Mouse (Mus musculus) spleen, adult 2 months (tissue): ENCODE data around the gene Nrip1.

Experiments used
- CTCF ChIP-seq: fragments of 200-500 bp; IDR thresholded peaks from 2 replicates; pipeline ENCODE4 v1.5.1; 2011; ENCODE audit warnings: mild to moderate bottlenecking, inconsistent platforms; ENCODE audit not compliant: insufficient read depth, insufficient read length, insufficient replicate concordance; ENCODE audit errors: extremely low read depth
- POLR2A ChIP-seq: fragments of 200-500 bp; IDR thresholded peaks from 2 replicates; pipeline ENCODE4 v1.6.1; 2011; ENCODE audit warnings: low read depth, low read length, inconsistent platforms

DNA sequence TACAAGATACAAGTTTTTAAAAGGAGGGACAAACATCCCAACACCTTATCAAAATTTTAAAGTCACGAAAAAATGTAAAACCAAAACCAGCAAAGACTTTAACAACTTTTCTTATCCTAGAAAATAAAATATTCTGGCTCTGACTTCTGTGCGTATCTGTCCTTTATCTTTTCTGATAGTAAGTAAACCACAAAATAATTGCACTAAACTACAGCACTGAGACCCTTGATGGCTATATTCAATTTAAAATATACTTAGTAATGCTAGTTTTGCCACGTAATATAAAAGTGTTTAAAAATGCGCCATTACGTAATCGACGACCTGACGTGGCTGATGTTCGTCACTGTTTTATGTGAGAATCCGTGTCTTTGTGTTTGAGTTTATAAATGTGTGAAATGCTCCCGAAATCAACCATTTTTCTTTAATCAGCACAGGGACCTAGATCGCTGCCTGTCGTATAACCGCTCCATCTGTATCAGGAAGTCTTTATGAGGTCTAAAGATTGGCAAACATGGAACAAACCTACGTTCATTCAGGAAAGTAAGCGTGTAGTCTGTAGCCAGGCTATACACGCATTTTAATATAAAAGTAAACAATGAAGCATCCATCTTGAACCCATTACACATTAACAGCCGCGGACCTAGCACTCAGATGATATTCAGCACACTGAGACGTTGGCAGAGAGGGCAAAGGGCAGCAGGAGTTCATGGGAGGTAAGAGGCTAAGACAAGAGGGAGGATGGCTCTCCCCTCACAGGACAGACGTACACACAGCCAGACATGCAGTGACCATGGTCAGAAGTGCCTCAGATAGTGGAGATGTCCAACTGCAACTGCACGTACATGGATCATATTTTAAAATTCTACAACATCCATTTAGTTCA, 56.4 kb downstream of the Nrip1 start:
- TF ChIP-seq CTCF (no peak), POLR2A (no peak)
